8 mouse cellular contexts compared by ENCODE assay signal in the genomic region with DNA sequence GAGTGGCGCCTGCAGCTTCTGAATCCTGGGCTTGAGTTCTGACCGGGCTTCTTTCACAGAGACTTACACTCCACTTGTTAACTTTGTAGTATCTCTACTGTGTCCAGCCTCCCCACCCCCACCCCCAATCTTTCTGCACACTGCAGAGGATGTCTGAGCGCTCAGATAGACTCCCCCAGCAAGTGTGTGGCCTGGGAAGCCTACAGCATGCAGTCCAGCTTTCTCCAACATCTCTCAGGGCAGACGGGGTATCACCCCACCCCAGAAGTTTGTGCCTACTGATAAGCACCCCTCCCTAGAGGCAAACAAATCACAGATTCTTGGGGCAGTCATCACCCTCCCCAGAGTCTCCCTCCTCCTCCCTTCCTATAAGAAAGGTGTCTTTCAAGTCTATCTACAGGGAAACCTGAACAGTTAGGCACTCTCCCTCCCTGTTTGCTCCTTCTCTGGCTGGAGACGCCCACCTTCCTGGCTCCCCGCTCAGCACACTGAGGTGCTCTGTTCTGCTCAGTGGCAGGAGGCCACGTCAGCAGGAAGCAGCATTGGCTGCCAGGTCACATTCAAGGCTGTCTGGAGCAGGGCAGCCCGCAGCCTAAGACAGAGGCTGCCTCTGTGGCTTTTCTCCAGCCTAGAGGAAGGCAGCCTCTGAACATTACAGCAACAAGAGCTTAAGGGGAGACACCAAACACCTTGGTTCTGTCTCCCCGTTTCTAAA.
A peak's percentile ranks its signal among the peaks of the same experiment; 100 is the strongest.
DNase-seq lines count a peak whose midpoint lies in the region; ATAC-seq and TF ChIP-seq lines count a peak whose summit lies in the region.

No protein-coding gene starts in this region.

- no peak for TF ChIP-seq CTCF in cerebellum, adult 2 months (IDR thresholded peaks at IDR 0.05; ENCODE audit: borderline replicate concordance, insufficient read depth, low read depth, low read length)
- no peak for TF ChIP-seq CTCF in gastrocnemius, adult 2 months (IDR thresholded peaks at IDR 0.05)

- H3K9me3 ChIP-seq in hindbrain, embryonic 14.5 days (ENCODE audit: control insufficient read depth, low read length): no peaks in the 10 kb centered on the region
- H3K9me3 ChIP-seq in limb, embryonic 10.5 days (replicated peaks): no peaks in the 10 kb centered on the region

- no peak for TF ChIP-seq POLR2A in cerebellum, adult 2 months (IDR thresholded peaks at IDR 0.05; ENCODE audit: borderline replicate concordance, insufficient read depth, low read length)

- intact Hi-C loops in gastrocnemius, adult 2 months (cut with DNase I): no loop called here

- DNase-seq in cerebellum, adult 2 months: peak; percentile 38 to 58
- no peak for DNase-seq in cerebellum, adult 8-10 months
- peak; percentile 83 for DNase-seq in adrenal gland, postnatal 14 days
- DNase-seq in gastrocnemius, adult 2 months: peak; percentile 78
- no peak for DNase-seq in hindbrain, embryonic 14.5 days (ENCODE audit: low spot score)
- no peak for DNase-seq in limb, embryonic 10.5 days (ENCODE audit: low spot score)
- DNase-seq in mesoderm, embryonic 11.5 days (ENCODE audit: low read depth, low spot score): peak; percentile 35
- peak; percentile 19 for DNase-seq in thymus, postnatal 25 days

- H3K4me2 ChIP-seq in hindbrain, embryonic 14.5 days (replicated peaks): no peak overlapping the region

- WGBS in cerebellum, adult 2 months: 35% methylated on average over 9 of the region's 9 CpGs
- WGBS in hindbrain, embryonic 14.5 days: 64% methylated on average over 9 of the region's 9 CpGs
- WGBS in limb, embryonic 10.5 days: 69% methylated on average over 9 of the region's 9 CpGs

- no peak overlapping the region for H3K4me3 ChIP-seq in cerebellum, adult 2 months (replicated peaks; ENCODE audit: insufficient read depth, low read depth, low read length)
- peak overlapping the region; percentile 50 for H3K4me3 ChIP-seq in gastrocnemius, adult 2 months
- H3K4me3 ChIP-seq in hindbrain, embryonic 14.5 days (replicated peaks; ENCODE audit: low read length): no peak overlapping the region
- H3K4me3 ChIP-seq in limb, embryonic 10.5 days: no peak overlapping the region

- H3K4me1 ChIP-seq in cerebellum, adult 2 months (ENCODE audit: control insufficient read depth, insufficient read depth, low read length): peaks cover 7% of the 10 kb centered on the region
- peaks cover 8% of the 10 kb centered on the region; the same call in 1 of the 2 replicates for H3K4me1 ChIP-seq in hindbrain, embryonic 14.5 days (replicated peaks; ENCODE audit: control insufficient read depth, insufficient read depth, low read length)
- peaks cover 50% of the 10 kb centered on the region for H3K4me1 ChIP-seq in limb, embryonic 10.5 days

- no peaks in the 10 kb centered on the region for H3K27me3 ChIP-seq in cerebellum, adult 2 months (ENCODE audit: control insufficient read depth, insufficient read depth, low read length)
- H3K27me3 ChIP-seq in hindbrain, embryonic 14.5 days (ENCODE audit: control insufficient read depth, insufficient read depth, low read length): no peaks in the 10 kb centered on the region
- no peaks in the 10 kb centered on the region for H3K27me3 ChIP-seq in limb, embryonic 10.5 days (ENCODE audit: low read depth, poor library complexity, severe bottlenecking)

- no peak overlapping the region for H3K27ac ChIP-seq in cerebellum, adult 2 months (ENCODE audit: insufficient read depth, low read length)
- H3K27ac ChIP-seq in gastrocnemius, adult 2 months: peak overlapping the region; percentile 74
- H3K27ac ChIP-seq in hindbrain, embryonic 14.5 days: peak overlapping the region; percentile 68
- H3K27ac ChIP-seq in limb, embryonic 10.5 days: peak overlapping the region; percentile 82

- H3K9ac ChIP-seq in hindbrain, embryonic 14.5 days: no peak overlapping the region

- peak; percentile 83 for ATAC-seq in hindbrain, embryonic 14.5 days (ENCODE audit: low FRiP score)

- no peaks in the 10 kb centered on the region for H3K36me3 ChIP-seq in hindbrain, embryonic 14.5 days (replicated peaks; ENCODE audit: control insufficient read depth, insufficient read depth)
- H3K36me3 ChIP-seq in limb, embryonic 10.5 days: no peaks in the 10 kb centered on the region

Comparison
In these comparisons a context has a peak if more than half of its experiments do, and no peak if none do; other contexts are left out.
1. DNase-seq: peak in cerebellum, adult 2 months (2 of 2), adrenal gland, postnatal 14 days (single experiment), gastrocnemius, adult 2 months (single experiment), mesoderm, embryonic 11.5 days (single experiment) and thymus, postnatal 25 days (single experiment); none in cerebellum, adult 8-10 months (single experiment), hindbrain, embryonic 14.5 days (single experiment) and limb, embryonic 10.5 days (single experiment).